Mouse (Mus musculus) testis, adult 2 months (tissue): ENCODE data around the gene Rln1.

Source experiments
- CTCF ChIP-seq: fragments of 200-500 bp; IDR thresholded peaks from 2 replicates; pipeline ENCODE4 v1.5.1; 2012; ENCODE audit warnings: low read depth, mild to moderate bottlenecking, inconsistent platforms, low read length, moderate library complexity; ENCODE audit not compliant: control insufficient read depth, insufficient read depth, insufficient replicate concordance
- POLR2A ChIP-seq: fragments of 200-500 bp; IDR thresholded peaks from 2 replicates; pipeline ENCODE4 v1.6.1; 2012; ENCODE audit warnings: low read depth, mild to moderate bottlenecking, inconsistent platforms, low read length, moderate library complexity; ENCODE audit not compliant: control insufficient read depth

GRCm38 (mm10) chr19:29356281-29356680 lies 21.8 kb upstream of the Rln1 start:
- TF ChIP-seq CTCF (no peak), POLR2A (no peak)
